ENCODE assay signal across 12 mouse cellular contexts in genomic region chr4:105206102-105206501, GRCm38 (mm10). TPM values are rescaled to one million over a fixed set of nuclear protein-coding genes. Genes with fewer than 3 reads are reported as not detected.
A peak's percentile ranks its signal among the peaks of the same experiment; 100 is the strongest.
DNase-seq lines count a peak whose midpoint lies in the region; ATAC-seq and TF ChIP-seq lines count a peak whose summit lies in the region.
"Had no signal": no experiment of that assay in that cellular context is flagged by ENCODE, and none has a peak within 500 bp of the region (broad histone marks: within the 10 kb centered on the region; RNA-seq: fewer than 3 reads in every experiment).

No protein-coding gene starts in this region.

- H3K4me2 ChIP-seq in forebrain, embryonic 11.5 days (ENCODE audit: low read depth, low read length, severe bottlenecking): no peak overlapping the region
- H3K4me2 ChIP-seq in lung, embryonic 14.5 days: no peak overlapping the region
- H3K4me2 ChIP-seq in lung, postnatal 0 days (replicated peaks; ENCODE audit: low read depth, low read length): no peak overlapping the region
- H3K4me2 ChIP-seq in hindbrain, embryonic 12.5 days (replicated peaks): no peak overlapping the region
- H3K4me2 ChIP-seq in stomach, embryonic 16.5 days (ENCODE audit: low read depth, low read length): no peak overlapping the region
- H3K4me2 ChIP-seq: neural tube, embryonic 12.5 days had no signal

- TF ChIP-seq CTCF in lung, embryonic 14.5 days (IDR thresholded peaks at IDR 0.05; ENCODE audit: low read depth): no peak
- TF ChIP-seq CTCF in lung, postnatal 0 days (IDR thresholded peaks at IDR 0.05): no peak

- H3K4me1 ChIP-seq in forebrain, embryonic 10.5 days: peaks cover 73% of the 10 kb centered on the region
- peaks cover 1% of the 10 kb centered on the region; the same call in 1 of the 2 replicates for H3K4me1 ChIP-seq in forebrain, embryonic 11.5 days (replicated peaks; ENCODE audit: control insufficient read depth, insufficient read depth, low read length)
- H3K4me1 ChIP-seq in lung, embryonic 14.5 days (ENCODE audit: insufficient read depth): peaks cover 30% of the 10 kb centered on the region
- peaks cover 19% of the 10 kb centered on the region; the same call in 1 of the 2 replicates for H3K4me1 ChIP-seq in lung, postnatal 0 days (ENCODE audit: insufficient read depth, low read depth, low read length)
- peaks cover 37% of the 10 kb centered on the region for H3K4me1 ChIP-seq in hindbrain, embryonic 12.5 days
- H3K4me1 ChIP-seq in stomach, embryonic 16.5 days (ENCODE audit: control insufficient read depth, insufficient read depth, low read length): peaks cover 54% of the 10 kb centered on the region

- no peak for DNase-seq in forebrain, embryonic 10.5 days (ENCODE audit: extremely low spot score, low spot score)
- no peak for DNase-seq in forebrain, embryonic 11.5 days (ENCODE audit: low spot score)
- DNase-seq in lung, embryonic 14.5 days: no peak
- DNase-seq in lung, postnatal 0 days (ENCODE audit: low spot score): no peak
- DNase-seq in adrenal gland, postnatal 10 days: no peak
- DNase-seq: gastrocnemius, postnatal 25 days; right cerebral cortex, postnatal 4 days had no signal

- no peak for TF ChIP-seq EP300 in lung, postnatal 0 days (IDR thresholded peaks at IDR 0.05)

- H3K36me3 ChIP-seq in forebrain, embryonic 10.5 days (replicated peaks): peaks cover 82% of the 10 kb centered on the region
- peaks cover 5% of the 10 kb centered on the region; the same call in 1 of the 2 replicates for H3K36me3 ChIP-seq in forebrain, embryonic 11.5 days (ENCODE audit: control insufficient read depth, insufficient read depth, low read length)
- peaks cover 30% of the 10 kb centered on the region for H3K36me3 ChIP-seq in lung, embryonic 14.5 days (ENCODE audit: insufficient read depth)
- H3K36me3 ChIP-seq in lung, postnatal 0 days (ENCODE audit: insufficient read depth, low read length): no peaks in the 10 kb centered on the region
- peaks cover 10% of the 10 kb centered on the region for H3K36me3 ChIP-seq in hindbrain, embryonic 12.5 days
- H3K36me3 ChIP-seq in stomach, embryonic 16.5 days (ENCODE audit: control insufficient read depth, insufficient read depth, low read length): no peaks in the 10 kb centered on the region; the same call in 1 of the 2 replicates

- no peaks in the 10 kb centered on the region for H3K27me3 ChIP-seq in forebrain, embryonic 10.5 days (ENCODE audit: poor library complexity, severe bottlenecking)
- no peaks in the 10 kb centered on the region for H3K27me3 ChIP-seq in forebrain, embryonic 11.5 days (ENCODE audit: control insufficient read depth, insufficient read depth, low read length)
- H3K27me3 ChIP-seq in lung, embryonic 14.5 days (ENCODE audit: insufficient read depth, low read length): no peaks in the 10 kb centered on the region
- H3K27me3 ChIP-seq in lung, postnatal 0 days (replicated peaks; ENCODE audit: insufficient read depth, low read length): no peaks in the 10 kb centered on the region
- no peaks in the 10 kb centered on the region for H3K27me3 ChIP-seq in hindbrain, embryonic 12.5 days
- H3K27me3 ChIP-seq in stomach, embryonic 16.5 days (ENCODE audit: control insufficient read depth, insufficient read depth, low read length): no peaks in the 10 kb centered on the region
- H3K27me3 ChIP-seq: neural tube, embryonic 12.5 days had no signal

- WGBS in forebrain, embryonic 10.5 days: 79% methylated on average over 6 of the region's 6 CpGs
- WGBS in forebrain, embryonic 11.5 days: 81% methylated on average over 6 of the region's 6 CpGs
- 50% methylated on average over 6 of the region's 6 CpGs for whole genome bisulfite sequencing in lung, embryonic 14.5 days
- 54% methylated on average over 6 of the region's 6 CpGs for WGBS in lung, postnatal 0 days
- 75% methylated on average over 6 of the region's 6 CpGs for WGBS in hindbrain, embryonic 12.5 days
- 56% methylated on average over 6 of the region's 6 CpGs for WGBS in stomach, embryonic 16.5 days

- ATAC-seq in forebrain, embryonic 11.5 days (replicated peaks; ENCODE audit: low FRiP score): no peak
- ATAC-seq in lung, embryonic 14.5 days (ENCODE audit: insufficient read depth): no peak
- no peak for ATAC-seq in lung, postnatal 0 days
- ATAC-seq in hindbrain, embryonic 12.5 days (ENCODE audit: low FRiP score): no peak
- no peak for ATAC-seq in stomach, embryonic 16.5 days (ENCODE audit: insufficient read depth, low FRiP score)
- ATAC-seq in inflammation-experienced regulatory T-cells, adult 6 months: no peak

- H3K27ac ChIP-seq in forebrain, embryonic 10.5 days: peak overlapping the region; percentile 75
- H3K27ac ChIP-seq in forebrain, embryonic 11.5 days (ENCODE audit: low read depth, low read length): no peak overlapping the region
- H3K27ac ChIP-seq in lung, embryonic 14.5 days (ENCODE audit: low read depth): peak overlapping the region; percentile 32; the same call in 1 of the 2 replicates
- H3K27ac ChIP-seq in lung, postnatal 0 days (ENCODE audit: low read length): no peak overlapping the region
- peak overlapping the region; percentile 60; the same call in 1 of the 2 replicates for H3K27ac ChIP-seq in hindbrain, embryonic 12.5 days
- H3K27ac ChIP-seq in stomach, embryonic 16.5 days (ENCODE audit: low read length): peak overlapping the region; percentile 86
- H3K27ac ChIP-seq: neural tube, embryonic 12.5 days had no signal

- H3K9ac ChIP-seq in forebrain, embryonic 11.5 days (ENCODE audit: low read length): no peak overlapping the region
- H3K9ac ChIP-seq in lung, embryonic 14.5 days: no peak overlapping the region
- no peak overlapping the region for H3K9ac ChIP-seq in lung, postnatal 0 days (replicated peaks; ENCODE audit: low read depth)
- H3K9ac ChIP-seq in hindbrain, embryonic 12.5 days: no peak overlapping the region
- H3K9ac ChIP-seq in stomach, embryonic 16.5 days (ENCODE audit: low read length): no peak overlapping the region
- H3K9ac ChIP-seq: neural tube, embryonic 12.5 days had no signal

- no peak overlapping the region for H3K4me3 ChIP-seq in forebrain, embryonic 10.5 days
- H3K4me3 ChIP-seq in forebrain, embryonic 11.5 days (ENCODE audit: low read depth, low read length): no peak overlapping the region
- H3K4me3 ChIP-seq in lung, embryonic 14.5 days (ENCODE audit: low read depth, low read length): no peak overlapping the region
- no peak overlapping the region for H3K4me3 ChIP-seq in lung, postnatal 0 days (ENCODE audit: low read depth, low read length)
- no peak overlapping the region for H3K4me3 ChIP-seq in hindbrain, embryonic 12.5 days
- H3K4me3 ChIP-seq in stomach, embryonic 16.5 days (replicated peaks; ENCODE audit: low read length): no peak overlapping the region
- H3K4me3 ChIP-seq: neural tube, embryonic 12.5 days had no signal

- no peaks in the 10 kb centered on the region for H3K9me3 ChIP-seq in forebrain, embryonic 10.5 days
- H3K9me3 ChIP-seq in forebrain, embryonic 11.5 days (ENCODE audit: control insufficient read depth, low read length): no peaks in the 10 kb centered on the region
- no peaks in the 10 kb centered on the region for H3K9me3 ChIP-seq in lung, embryonic 14.5 days (ENCODE audit: low read depth, low read length)
- H3K9me3 ChIP-seq in lung, postnatal 0 days (ENCODE audit: low read length): no peaks in the 10 kb centered on the region
- no peaks in the 10 kb centered on the region for H3K9me3 ChIP-seq in hindbrain, embryonic 12.5 days (replicated peaks)
- H3K9me3 ChIP-seq in stomach, embryonic 16.5 days (replicated peaks; ENCODE audit: control insufficient read depth, low read length): no peaks in the 10 kb centered on the region
- H3K9me3 ChIP-seq: neural tube, embryonic 12.5 days had no signal

RNA-seq across cellular contexts. Expression of gene Plpp3, which starts 49.0 kb away (rescaled TPM):
- 57.2 and 59.4 TPM in 2 replicates for polyA plus RNA-seq in forebrain, embryonic 10.5 days (2016; fragmentation: Nextera tagmentation; extraction: Ambion mirVana)
- polyA plus RNA-seq in forebrain, embryonic 11.5 days (2014; fragmentation: Nextera tagmentation; extraction: Ambion mirVana): 69.9 and 71.6 TPM in 2 replicates
- 64.8 and 67.1 TPM in 2 replicates for polyA plus RNA-seq in lung, embryonic 14.5 days (2014; fragmentation: Nextera tagmentation; extraction: Ambion mirVana)
- 134 and 140 TPM in 2 replicates for polyA plus RNA-seq in lung, postnatal 0 days (2015; fragmentation: Nextera tagmentation; extraction: Ambion mirVana)
- polyA plus RNA-seq in hindbrain, embryonic 12.5 days (2016; fragmentation: Nextera tagmentation; extraction: Ambion mirVana): 91.5 and 91.7 TPM in 2 replicates
- polyA plus RNA-seq in stomach, embryonic 16.5 days (2015; fragmentation: Nextera tagmentation; extraction: Ambion mirVana): 65.3 and 69.9 TPM in 2 replicates
- polyA plus RNA-seq in inflammation-experienced regulatory T-cells, adult 6 months (2017; shearing (Covaris generic)): under 1 TPM in 1 of 3 experiments, not detected in 2; 0.15 TPM
- total RNA-seq in adrenal gland, postnatal 10 days (2021): 100 to 1,000 TPM; 157 to 169 TPM
- total RNA-seq: MEL had no signal

Comparison
In these comparisons a context has a peak if more than half of its experiments do, and no peak if none do; other contexts are left out.
1. H3K27ac ChIP-seq: peak in forebrain, embryonic 10.5 days (single experiment), lung, embryonic 14.5 days (single experiment), hindbrain, embryonic 12.5 days (single experiment) and stomach, embryonic 16.5 days (single experiment); none in forebrain, embryonic 11.5 days (single experiment) and lung, postnatal 0 days (single experiment).
2. RNA of gene Plpp3, which starts 49.0 kb away (polyA plus RNA-seq): 134 to 140 TPM in lung, postnatal 0 days, 91.5 to 91.7 TPM in hindbrain, embryonic 12.5 days, 69.9 to 71.6 TPM in forebrain, embryonic 11.5 days, 65.3 to 69.9 TPM in stomach, embryonic 16.5 days, 64.8 to 67.1 TPM in lung, embryonic 14.5 days and 57.2 to 59.4 TPM in forebrain, embryonic 10.5 days; 0.15 TPM in inflammation-experienced regulatory T-cells, adult 6 months; every median in the first group is over 10 times any median in the second.